Mouse (Mus musculus): ENCODE data around the gene Vcam1. TPM values are rescaled to one million over a fixed set of nuclear protein-coding genes. Genes with fewer than 3 reads are reported as not detected.

The Vcam1 gene
- polyA plus RNA-seq, 1 experiment: 51.8 TPM

DNA sequence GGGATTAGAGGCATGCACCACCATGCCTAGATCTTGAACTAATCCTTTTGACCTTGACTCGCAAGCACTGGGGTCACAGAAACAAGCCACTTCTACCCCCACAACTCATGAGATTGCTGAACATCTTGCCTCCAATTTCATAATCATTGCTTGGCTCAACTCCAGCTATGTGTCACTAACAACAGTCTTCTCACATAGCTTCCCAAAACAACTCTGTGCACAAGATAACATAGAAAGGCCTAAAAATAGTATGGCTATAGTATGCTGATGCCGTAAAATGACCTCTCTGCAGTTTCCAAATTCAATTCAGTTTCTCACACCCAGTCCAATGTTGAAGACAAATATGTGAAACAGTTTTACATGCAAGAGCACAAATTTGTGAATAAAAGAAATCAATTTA lies 56.9 kb downstream of the Vcam1 start:
- H3K27ac ChIP-seq (ENCODE audit: insufficient read depth, low read length): no peak overlapping the region
- no peak overlapping the region for H3K4me3 ChIP-seq (ENCODE audit: extremely low read depth, insufficient read depth, insufficient read length)
- no peaks in the 10 kb centered on the region for H3K4me1 ChIP-seq (ENCODE audit: control insufficient read depth, insufficient read depth, insufficient read length)
- no peaks in the 10 kb centered on the region for H3K27me3 ChIP-seq (ENCODE audit: control insufficient read depth, insufficient read depth, low read length)
- WGBS: 90% methylated on average over 2 of the region's 2 CpGs
- DNase-seq (ENCODE audit: low read depth in 1 of 2, low spot score in 2 of 2): no peak
- H3K36me3 ChIP-seq (ENCODE audit: control insufficient read depth, insufficient read depth, low read length): no peaks in the 10 kb centered on the region
- TF ChIP-seq POLR2A (IDR thresholded peaks at IDR 0.05; ENCODE audit: low read depth, low read length): no peak
- no peak for TF ChIP-seq CTCF (IDR thresholded peaks at IDR 0.05; ENCODE audit: extremely low read depth, insufficient read depth, insufficient read length, insufficient replicate concordance)

- Histone ChIP-seq H3K27ac (ENCODE audit: insufficient read depth, low read length) (no peak overlapping the region), H3K4me3 (ENCODE audit: extremely low read depth, insufficient read depth, insufficient read length) (no peak overlapping the region), H3K36me3 (ENCODE audit: control insufficient read depth, insufficient read depth, low read length) (no peaks in the 10 kb centered on the region), H3K4me1 (ENCODE audit: control insufficient read depth, insufficient read depth, insufficient read length) (no peaks in the 10 kb centered on the region), H3K27me3 (ENCODE audit: control insufficient read depth, insufficient read depth, low read length) (no peaks in the 10 kb centered on the region)
- DNase-seq (ENCODE audit: low read depth in 1 of 2, low spot score in 2 of 2): no peak
- TF ChIP-seq POLR2A (IDR thresholded peaks at IDR 0.05; ENCODE audit: low read depth, low read length): no peak
- no peak for TF ChIP-seq CTCF (IDR thresholded peaks at IDR 0.05; ENCODE audit: extremely low read depth, insufficient read depth, insufficient read length, insufficient replicate concordance)
- WGBS: 81% methylated on average over 2 of the region's 2 CpGs
Measured at GRCm38 (mm10) chr3:116062141-116062540, 67.3 kb downstream of the Vcam1 start.

DNA sequence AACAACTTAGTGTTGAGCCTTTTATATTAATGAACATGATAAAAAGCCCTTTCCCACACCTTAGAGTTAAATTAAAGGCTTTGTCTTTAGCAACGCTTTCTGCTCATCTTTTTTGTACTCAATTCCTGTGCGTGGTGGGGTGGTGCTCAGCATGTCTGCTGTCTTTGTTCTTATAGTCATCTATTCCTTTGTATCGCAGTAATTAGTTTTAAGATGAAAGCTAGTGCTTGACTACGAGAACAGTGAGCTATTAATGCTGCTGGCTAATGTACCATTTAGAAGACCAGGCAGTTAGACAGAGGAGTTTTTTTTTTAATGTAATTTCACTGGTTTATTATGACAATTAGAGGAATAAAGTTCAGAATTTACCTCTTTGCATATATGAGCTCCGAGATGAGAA lies 69.2 kb downstream of the Vcam1 start:
- Histone ChIP-seq H3K4me1 (ENCODE audit: control insufficient read depth, insufficient read depth, insufficient read length) (no peaks in the 10 kb centered on the region), H3K4me3 (ENCODE audit: extremely low read depth, insufficient read depth, insufficient read length) (no peak overlapping the region), H3K27me3 (ENCODE audit: control insufficient read depth, insufficient read depth, low read length) (no peaks in the 10 kb centered on the region), H3K36me3 (ENCODE audit: control insufficient read depth, insufficient read depth, low read length) (no peaks in the 10 kb centered on the region), H3K27ac (ENCODE audit: insufficient read depth, low read length) (no peak overlapping the region)
- TF ChIP-seq CTCF (IDR thresholded peaks at IDR 0.05; ENCODE audit: extremely low read depth, insufficient read depth, insufficient read length, insufficient replicate concordance) (no peak), POLR2A (IDR thresholded peaks at IDR 0.05; ENCODE audit: low read depth, low read length) (no peak)
- DNase-seq (ENCODE audit: low read depth in 1 of 2, low spot score in 2 of 2): no peak
- 87% methylated on average over 5 of the region's 5 CpGs for WGBS

Other genes with a start within 250 kb of the Vcam1 start
- gene Dph5, start 241.9 kb downstream of the Vcam1 start, polyA plus RNA-seq (2012; rRNA removed): 9.6 and 10.2 TPM in 2 replicates
- gene Slc30a7, start 122.3 kb downstream of the Vcam1 start, polyA plus RNA-seq (2012; rRNA removed): 7.8 TPM in 2 replicates
- 4.4 and 4.7 TPM in 2 replicates for gene Extl2, start 122.2 kb downstream of the Vcam1 start, polyA plus RNA-seq (2012; rRNA removed)
- gene Gpr88, start 123.8 kb upstream of the Vcam1 start, polyA plus RNA-seq (2012; rRNA removed): 3.3 and 5.8 TPM in 2 replicates